Mouse (Mus musculus) urinary bladder, postnatal 0 days (tissue): Measurements from ENCODE around the gene Cnp. TPM values are rescaled to one million over a fixed set of nuclear protein-coding genes. Genes with fewer than 3 reads are reported as not detected.

Source experiments
- polyA plus RNA-seq: library from polyadenylated mRNA; unstranded; fragments of >200 nt; fragmentation: Nextera tagmentation; extraction: Ambion mirVana; gene quantifications from 2 replicates; pipeline ENCODE4 v1.2.1, GENCODE M21; 2015

Cnp gene
- 62.8 and 69.7 TPM in 2 replicates for polyA plus RNA-seq

GRCm38 (mm10) chr11:100574708-100575483 lies at the start of gene Cnp:
Gene Cnp, plus strand, starts transcription at chr11:100574904.

GRCm38 (mm10) chr11:100527458-100528374 lies 47.0 kb upstream of the Cnp start, which contains the start of gene Acly:
Gene Acly, minus strand, starts transcription at chr11:100528000.

DNA sequence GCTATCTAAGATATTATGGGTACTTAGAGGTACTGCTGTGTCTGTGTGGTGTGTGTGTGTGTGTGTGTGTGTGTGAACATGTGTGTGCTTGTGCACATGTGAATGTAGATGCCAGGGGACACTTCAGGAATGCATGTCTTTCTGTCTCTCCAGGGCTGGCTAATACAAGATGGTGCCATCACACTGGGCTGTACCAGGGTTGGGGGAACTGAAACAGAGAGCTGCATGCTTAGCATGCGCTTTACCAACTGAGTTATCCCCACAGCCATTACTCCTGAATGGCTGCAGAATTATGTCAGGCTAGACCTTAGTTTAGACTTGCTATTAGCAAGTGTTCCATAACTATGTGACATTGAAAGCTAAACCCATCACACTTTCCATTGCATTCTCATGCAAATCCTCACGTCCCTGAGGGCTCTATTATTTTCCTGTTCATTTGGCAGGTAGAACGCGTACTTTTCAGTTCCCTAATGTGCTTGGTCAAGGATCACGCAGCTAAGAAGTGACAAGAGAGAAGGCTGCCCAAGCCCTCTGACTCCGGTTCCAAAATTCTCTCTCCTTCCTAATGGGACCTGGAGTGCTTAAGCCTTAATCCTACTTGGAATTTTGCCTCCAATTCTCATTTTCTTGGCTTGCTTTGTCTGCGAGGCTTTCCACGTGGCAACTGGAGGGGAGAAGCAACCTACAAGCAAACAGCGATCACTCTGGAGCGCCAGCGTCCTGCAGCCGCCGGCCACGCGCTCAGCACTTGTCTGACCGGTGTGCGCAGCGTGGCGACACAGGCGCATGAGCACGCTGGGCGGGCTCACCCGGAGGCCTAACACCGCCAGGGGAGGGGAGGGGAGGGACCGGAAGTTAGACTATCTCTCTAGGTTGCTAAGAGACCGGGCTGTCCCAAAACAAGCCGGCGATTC lies 29.6 kb upstream of the Cnp start, which contains the start of gene Ttc25:
TSS of gene Ttc25 (plus strand) at position 776 of the 914 bp plus-strand sequence.

DNA sequence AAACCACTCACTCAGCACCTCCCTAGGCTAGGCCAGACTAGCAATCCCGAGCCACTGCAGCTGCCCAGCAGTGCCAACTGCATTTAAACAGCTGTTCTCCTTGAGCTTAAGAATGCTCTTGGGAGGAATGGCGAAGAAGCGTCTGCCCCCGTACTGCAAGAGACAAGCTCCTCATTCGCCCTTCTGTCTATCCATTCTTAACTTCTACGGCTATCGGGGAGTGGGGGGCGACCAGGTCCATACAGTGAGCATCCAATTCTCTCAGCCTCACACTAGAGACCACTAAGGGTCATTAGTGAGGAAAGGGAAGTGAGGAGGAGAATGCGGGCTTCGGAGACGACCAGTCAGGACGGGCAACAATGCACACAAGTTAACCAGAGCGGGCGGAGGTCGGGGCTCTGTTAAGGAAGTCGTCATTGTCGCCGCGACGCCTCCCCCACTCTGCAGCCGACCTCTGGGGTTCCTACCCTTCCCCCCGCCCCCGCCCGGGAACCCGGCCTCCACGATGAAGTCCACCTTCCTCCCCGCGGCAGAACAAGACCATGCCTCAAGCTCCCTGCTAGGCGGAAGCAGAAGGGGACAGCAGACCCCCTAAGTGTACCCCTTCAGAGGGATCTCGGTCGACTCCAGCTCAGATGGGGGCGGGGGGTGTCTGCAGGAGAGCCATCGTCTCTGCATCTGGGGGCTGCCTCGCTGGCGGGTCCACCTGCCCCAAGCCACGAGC lies 44.2 kb downstream of the Cnp start, which contains the start of gene Nkiras2:
TSS of gene Nkiras2 (plus strand) at position 484 of the 724 bp plus-strand sequence.

DNA sequence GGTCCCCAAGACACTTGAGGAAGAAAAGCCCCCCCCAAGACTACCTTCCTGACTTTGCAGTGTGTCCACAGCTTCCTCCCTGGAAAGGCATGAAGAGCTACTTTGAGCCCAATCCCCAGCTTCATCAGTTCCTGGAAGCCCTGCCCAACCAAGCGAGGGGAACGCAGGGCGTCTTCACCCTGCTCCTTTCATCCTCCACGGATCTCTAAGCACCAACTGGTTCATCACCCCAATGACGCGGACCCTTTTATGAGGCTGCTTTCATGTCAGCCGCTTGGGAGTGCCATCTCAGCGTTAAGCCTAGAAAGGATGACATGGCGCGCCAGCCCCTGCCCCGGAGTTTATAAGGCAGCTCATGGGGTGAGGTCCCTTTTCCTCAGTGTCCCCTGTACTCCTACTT lies 45.3 kb downstream of the Cnp start, which contains the start of gene Dnajc7:
TSS of gene Dnajc7 (minus strand) at position 187 of the 400 bp plus-strand sequence.

Other genes with a start within 250 kb of the Cnp start
- gene Gast, start 240.5 kb upstream of the Cnp start, polyA plus RNA-seq: not detected in 2 replicates
- 1.4 and 2.0 TPM in 2 replicates for gene Hap1, start 218.8 kb upstream of the Cnp start, polyA plus RNA-seq
- 114 and 129 TPM in 2 replicates for gene Jup, start 177.1 kb upstream of the Cnp start, polyA plus RNA-seq
- gene P3h4, start 160.1 kb upstream of the Cnp start, polyA plus RNA-seq: 77.6 and 84.4 TPM in 2 replicates
- gene Fkbp10, start 159.2 kb upstream of the Cnp start, polyA plus RNA-seq: 148 and 172 TPM in 2 replicates
- 238 and 265 TPM in 2 replicates for gene Nt5c3b, start 133.1 kb upstream of the Cnp start, polyA plus RNA-seq
- gene Klhl10, start 133.0 kb upstream of the Cnp start, polyA plus RNA-seq: 0.63 and 0.71 TPM in 2 replicates
- gene Klhl11, start 102.2 kb upstream of the Cnp start, polyA plus RNA-seq: 4.9 TPM in 2 replicates
- 81.8 and 108 TPM in 2 replicates for gene Acly, start 46.9 kb upstream of the Cnp start, polyA plus RNA-seq
- 0.18 and 0.28 TPM in 2 replicates for gene Ttc25, start 29.3 kb upstream of the Cnp start, polyA plus RNA-seq
- gene Nkiras2, start 44.3 kb downstream of the Cnp start, polyA plus RNA-seq: 46.9 and 52.8 TPM in 2 replicates
- gene Dnajc7, start 45.3 kb downstream of the Cnp start, polyA plus RNA-seq: 95.8 and 98.6 TPM in 2 replicates
- gene Zfp385c, start 117.6 kb downstream of the Cnp start, polyA plus RNA-seq: 0.22 and 0.24 TPM in 2 replicates
- 3.5 and 4.4 TPM in 2 replicates for gene Dhx58, start 129.4 kb downstream of the Cnp start, polyA plus RNA-seq
- gene Kat2a, start 137.6 kb downstream of the Cnp start, polyA plus RNA-seq: 18.9 and 19.5 TPM in 2 replicates
- gene Hspb9, start 138.9 kb downstream of the Cnp start, polyA plus RNA-seq: 0.35 TPM in 1 of 2 replicates, not detected in the other
- gene Rab5c, start 163.3 kb downstream of the Cnp start, polyA plus RNA-seq: 20.9 and 21.9 TPM in 2 replicates
- not detected in 2 replicates for gene Kcnh4, start 185.0 kb downstream of the Cnp start, polyA plus RNA-seq
- not detected in 2 replicates for gene Hcrt, start 188.0 kb downstream of the Cnp start, polyA plus RNA-seq
- 7.1 and 8.0 TPM in 2 replicates for gene Ghdc, start 196.1 kb downstream of the Cnp start, polyA plus RNA-seq